Mouse (Mus musculus) intestine, embryonic 16.5 days (tissue): Measurements from ENCODE around the gene Gm49425. TPM values are rescaled to one million over a fixed set of nuclear protein-coding genes. Genes with fewer than 3 reads are reported as not detected.

Source experiments
- ATAC-seq: fragments of 200-750 bp; cut with Nextera tagmentation; 2 replicates; pipeline ENCODE4 v1.8.0; 2017; ENCODE audit warnings: moderate TSS enrichment, moderate library complexity
- H3K27ac ChIP-seq: fragments of 300-500 bp; sonication (generic); 2 replicates; pipeline ENCODE4 v1.5.1; 2014; ENCODE audit warnings: mild to moderate bottlenecking, low read length
- H3K27me3 ChIP-seq: fragments of 300-500 bp; sonication (generic); replicated peaks from 2 replicates; pipeline ENCODE4 v1.6.1; 2014; ENCODE audit warnings: low read length, control low read depth, mixed read lengths; ENCODE audit not compliant: control insufficient read depth, insufficient read depth
- H3K36me3 ChIP-seq: fragments of 300-500 bp; sonication (generic); 2 replicates; pipeline ENCODE4 v1.6.1; 2014; ENCODE audit warnings: low read length, control low read depth; ENCODE audit not compliant: control insufficient read depth, insufficient read depth
- H3K4me1 ChIP-seq: fragments of 300-500 bp; sonication (generic); 2 replicates; pipeline ENCODE4 v1.6.1; 2014; ENCODE audit warnings: low read length, control low read depth, mixed read lengths; ENCODE audit not compliant: control insufficient read depth, insufficient read depth
- H3K4me2 ChIP-seq: fragments of 300-500 bp; sonication (generic); 2 replicates; pipeline ENCODE4 v1.6.1; 2014; ENCODE audit warnings: low read depth, low read length, control low read depth
- H3K4me3 ChIP-seq: fragments of 300-500 bp; sonication (generic); 2 replicates; pipeline ENCODE4 v1.5.1; 2014; ENCODE audit warnings: mild to moderate bottlenecking, low read length
- H3K9ac ChIP-seq: fragments of 300-500 bp; sonication (generic); 2 replicates; pipeline ENCODE4 v1.6.1; 2014; ENCODE audit warnings: low read depth, low read length
- H3K9me3 ChIP-seq: fragments of 300-500 bp; sonication (generic); 2 replicates; pipeline ENCODE4 v1.6.1; 2016; ENCODE audit warnings: low read length, control low read depth; ENCODE audit not compliant: control insufficient read depth
- WGBS: fragments of 180-500 bp; shearing (Covaris S2); extraction: QIAGEN DNeasy Blood & Tissue Kit; methylation state at CpG from one replicate; pipeline ENCODE4 v1.1.7; 2014; 5-methylcytosine and 5-hydroxymethylcytosine counted together
- polyA plus RNA-seq: library from polyadenylated mRNA; unstranded; fragments of >200 nt; fragmentation: Nextera tagmentation; extraction: Ambion mirVana; gene quantifications from 2 replicates; pipeline ENCODE4 v1.2.1, GENCODE M21; 2015

The Gm49425 gene
- polyA plus RNA-seq, 1 experiment from 2014 or later: not detected

GRCm38 (mm10) chr15:101537864-101538579, 21.0 kb upstream of the Gm49425 start:
- WGBS: 30% methylated on average over 7 of the region's 7 CpGs
- H3K4me1 ChIP-seq: 0 out of 2 replicates have a peak, but pooled peaks cover 3% of the 10 kb centered on the region
- no peaks in the 10 kb centered on the region for H3K9me3 ChIP-seq
- no peak overlapping the region for H3K4me3 ChIP-seq
- no peak overlapping the region for H3K4me2 ChIP-seq
- ATAC-seq: peak; percentile 36; the same call in 1 of the 2 replicates
- no peaks in the 10 kb centered on the region for H3K36me3 ChIP-seq
- H3K27ac ChIP-seq: no peak overlapping the region
- no peaks in the 10 kb centered on the region; the same call in 1 of the 2 replicates for H3K27me3 ChIP-seq
- H3K9ac ChIP-seq: no peak overlapping the region

GRCm38 (mm10) chr15:101536054-101536850, 19.2 kb upstream of the Gm49425 start:
- Histone ChIP-seq H3K27me3 (no peaks in the 10 kb centered on the region; the same call in 1 of the 2 replicates), H3K4me3 (no peak overlapping the region), H3K9ac (no peak overlapping the region; the same call in 1 of the 2 replicates), H3K4me2 (no peak overlapping the region), H3K4me1 (0 out of 2 replicates have a peak, but pooled peaks cover 3% of the 10 kb centered on the region), H3K9me3 (no peaks in the 10 kb centered on the region), H3K27ac (no peak overlapping the region), H3K36me3 (no peaks in the 10 kb centered on the region)
- WGBS: 54% methylated on average over 9 of the region's 9 CpGs
- ATAC-seq: no peak

- H3K4me2 ChIP-seq: no peak within 1 kb of the TSS
- H3K36me3 ChIP-seq: no peaks in the 10 kb centered on the region
- 79% methylated on average over 7 of the region's 7 CpGs for WGBS
- no peaks in the 10 kb centered on the region; the same call in 1 of the 2 replicates for H3K27me3 ChIP-seq
- H3K4me3 ChIP-seq: no peak within 1 kb of the TSS
- no peak within 1 kb of the TSS for H3K27ac ChIP-seq
- ATAC-seq: no peak
- no peak within 1 kb of the TSS for H3K9ac ChIP-seq
- 0 out of 2 replicates have a peak, but pooled peaks cover 3% of the 10 kb centered on the region for H3K4me1 ChIP-seq
- no peaks in the 10 kb centered on the region for H3K9me3 ChIP-seq
These were observed 15.7 kb upstream of the Gm49425 start, which contains the start of gene Krt84 for GRCm38 (mm10) chr15:101532720-101533119. TSS of gene Krt84 (minus strand) at chr15:101532820.

GRCm38 (mm10) chr15:101522556-101523232, 5.6 kb upstream of the Gm49425 start:
- Histone ChIP-seq H3K9ac (no peak overlapping the region), H3K27ac (peak overlapping the region; percentile 67; the same call in 1 of the 2 replicates), H3K27me3 (no peaks in the 10 kb centered on the region), H3K4me1 (0 out of 2 replicates have a peak, but pooled peaks cover 2% of the 10 kb centered on the region), H3K4me3 (no peak overlapping the region), H3K4me2 (no peak overlapping the region), H3K36me3 (no peaks in the 10 kb centered on the region), H3K9me3 (no peaks in the 10 kb centered on the region)
- ATAC-seq: peak; percentile 92
- 56% methylated on average over 4 of the region's 4 CpGs for WGBS

- no peak for ATAC-seq
- Histone ChIP-seq H3K4me1 (0 out of 2 replicates have a peak, but pooled peaks cover 2% of the 10 kb centered on the region), H3K36me3 (no peaks in the 10 kb centered on the region), H3K4me2 (no peak overlapping the region), H3K9ac (no peak overlapping the region), H3K27me3 (no peaks in the 10 kb centered on the region), H3K27ac (no peak overlapping the region), H3K4me3 (no peak overlapping the region), H3K9me3 (no peaks in the 10 kb centered on the region)
- WGBS: 18% methylated on average over 2 of the region's 2 CpGs
These were observed 2.7 kb upstream of the Gm49425 start for GRCm38 (mm10) chr15:101519792-101520191.

GRCm38 (mm10) chr15:101508247-101508646, 8.8 kb downstream of the Gm49425 start:
- Histone ChIP-seq H3K27me3 (no peaks in the 10 kb centered on the region), H3K4me1 (no peaks in the 10 kb centered on the region), H3K4me3 (no peak overlapping the region), H3K27ac (no peak overlapping the region), H3K9ac (no peak overlapping the region), H3K36me3 (no peaks in the 10 kb centered on the region), H3K9me3 (no peaks in the 10 kb centered on the region), H3K4me2 (no peak overlapping the region)
- WGBS: 53% methylated on average over 9 of the region's 9 CpGs
- no peak for ATAC-seq

- Histone ChIP-seq H3K4me2 (no peak overlapping the region), H3K4me1 (no peaks in the 10 kb centered on the region), H3K9me3 (no peaks in the 10 kb centered on the region), H3K9ac (no peak overlapping the region), H3K4me3 (no peak overlapping the region), H3K36me3 (no peaks in the 10 kb centered on the region), H3K27me3 (no peaks in the 10 kb centered on the region), H3K27ac (no peak overlapping the region)
- no peak for ATAC-seq
- 48% methylated on average over 14 of the region's 14 CpGs for WGBS
These were observed 9.9 kb downstream of the Gm49425 start for GRCm38 (mm10) chr15:101506896-101507758.

GRCm38 (mm10) chr15:101497181-101497580, 19.9 kb downstream of the Gm49425 start:
- Histone ChIP-seq H3K36me3 (no peaks in the 10 kb centered on the region), H3K9ac (no peak overlapping the region), H3K27me3 (no peaks in the 10 kb centered on the region), H3K27ac (no peak overlapping the region), H3K4me2 (no peak overlapping the region), H3K4me1 (peaks cover 4% of the 10 kb centered on the region; the same call in 1 of the 2 replicates), H3K9me3 (no peaks in the 10 kb centered on the region), H3K4me3 (no peak overlapping the region)
- ATAC-seq: no peak
- WGBS: 70% methylated on average over 2 of the region's 2 CpGs
